Mouse (Mus musculus): Measurements from ENCODE around the gene Fam198a. TPM values are rescaled to one million over a fixed set of nuclear protein-coding genes. Genes with fewer than 3 reads are reported as not detected.

Fam198a gene
- total and polyA plus RNA-seq, 2 experiments = 4.0 to 4.4 TPM

- Histone ChIP-seq H3K27ac (replicated peaks; ENCODE audit: insufficient read depth, low read depth, low read length) (no peak overlapping the region), H3K79me2 (ENCODE audit: control insufficient read depth, insufficient read depth, low read length) (no peaks in the 10 kb centered on the region), H3K4me3 (ENCODE audit: insufficient read depth, low read depth, low read length) (no peak overlapping the region), H3K36me3 (ENCODE audit: control insufficient read depth, insufficient read depth, low read length) (no peaks in the 10 kb centered on the region), H3K9ac (ENCODE audit: low read depth, low read length) (no peak overlapping the region), H3K27me3 (ENCODE audit: control insufficient read depth, insufficient read depth, low read length) (no peaks in the 10 kb centered on the region), H3K4me1 (ENCODE audit: control insufficient read depth, insufficient read depth, low read length) (no peaks in the 10 kb centered on the region)
- WGBS = 37% methylated on average over 15 of the region's 15 CpGs
- no peak for DNase-seq (ENCODE audit: extremely low read depth, low read depth, low spot score)
- TF ChIP-seq POLR2A (IDR thresholded peaks at IDR 0.05; ENCODE audit: extremely low read depth, insufficient read depth, low read length) (no peak), CTCF (IDR thresholded peaks at IDR 0.05; ENCODE audit: low read depth, low read length) (peak; percentile 93)
Observed at GRCm38 (mm10) chr9:121983504-121983903, 32.7 kb downstream of the Fam198a start.

- WGBS = 66% methylated on average over 15 of the region's 15 CpGs
- H3K9ac ChIP-seq (ENCODE audit: low read depth, low read length) = no peak overlapping the region
- H3K27ac ChIP-seq (replicated peaks; ENCODE audit: insufficient read depth, low read depth, low read length) = no peak overlapping the region
- no peaks in the 10 kb centered on the region for H3K27me3 ChIP-seq (ENCODE audit: control insufficient read depth, insufficient read depth, low read length)
- no peaks in the 10 kb centered on the region for H3K36me3 ChIP-seq (ENCODE audit: control insufficient read depth, insufficient read depth, low read length)
- TF ChIP-seq POLR2A (IDR thresholded peaks at IDR 0.05; ENCODE audit: extremely low read depth, insufficient read depth, low read length) (no peak), CTCF (IDR thresholded peaks at IDR 0.05; ENCODE audit: low read depth, low read length) (peak; percentile 99)
- H3K79me2 ChIP-seq (ENCODE audit: control insufficient read depth, insufficient read depth, low read length) = no peaks in the 10 kb centered on the region
- no peaks in the 10 kb centered on the region for H3K4me1 ChIP-seq (ENCODE audit: control insufficient read depth, insufficient read depth, low read length)
- no peak overlapping the region for H3K4me3 ChIP-seq (ENCODE audit: insufficient read depth, low read depth, low read length)
- peak; percentile 26 for DNase-seq (ENCODE audit: extremely low read depth, low read depth, low spot score)
Observed at GRCm38 (mm10) chr9:121984465-121985461, 34.0 kb downstream of the Fam198a start.

- Histone ChIP-seq H3K79me2 (ENCODE audit: control insufficient read depth, insufficient read depth, low read length) (no peaks in the 10 kb centered on the region; the same call in 1 of the 2 replicates), H3K9ac (ENCODE audit: low read depth, low read length) (no peak overlapping the region), H3K4me3 (ENCODE audit: insufficient read depth, low read depth, low read length) (no peak overlapping the region), H3K4me1 (ENCODE audit: control insufficient read depth, insufficient read depth, low read length) (no peaks in the 10 kb centered on the region), H3K27me3 (ENCODE audit: control insufficient read depth, insufficient read depth, low read length) (no peaks in the 10 kb centered on the region), H3K36me3 (ENCODE audit: control insufficient read depth, insufficient read depth, low read length) (no peaks in the 10 kb centered on the region), H3K27ac (replicated peaks; ENCODE audit: insufficient read depth, low read depth, low read length) (no peak overlapping the region)
- TF ChIP-seq POLR2A (IDR thresholded peaks at IDR 0.05; ENCODE audit: extremely low read depth, insufficient read depth, low read length) (no peak), CTCF (IDR thresholded peaks at IDR 0.05; ENCODE audit: low read depth, low read length) (no peak)
- WGBS = 76% methylated on average over 3 of the region's 3 CpGs
- no peak for DNase-seq (ENCODE audit: extremely low read depth, low read depth, low spot score)
Observed at GRCm38 (mm10) chr9:121988910-121989309, 38.1 kb downstream of the Fam198a start.

- 87% methylated on average over 5 of the region's 5 CpGs for WGBS
Observed at GRCm38 (mm10) chr9:121989536-121989935, 38.7 kb downstream of the Fam198a start.

GRCm38 (mm10) chr9:121991041-121991440 is 40.3 kb downstream of the Fam198a start:
- TF ChIP-seq POLR2A (IDR thresholded peaks at IDR 0.05; ENCODE audit: extremely low read depth, insufficient read depth, low read length) = no peak
- TF ChIP-seq CTCF (IDR thresholded peaks at IDR 0.05; ENCODE audit: low read depth, low read length) = no peak
- H3K27me3 ChIP-seq (ENCODE audit: control insufficient read depth, insufficient read depth, low read length) = no peaks in the 10 kb centered on the region
- DNase-seq (ENCODE audit: extremely low read depth, low read depth, low spot score) = no peak
- H3K9ac ChIP-seq (ENCODE audit: low read depth, low read length) = no peak overlapping the region
- no peaks in the 10 kb centered on the region for H3K36me3 ChIP-seq (ENCODE audit: control insufficient read depth, insufficient read depth, low read length)
- H3K27ac ChIP-seq (replicated peaks; ENCODE audit: insufficient read depth, low read depth, low read length) = no peak overlapping the region
- WGBS = 78% methylated on average over 5 of the region's 5 CpGs
- H3K79me2 ChIP-seq (ENCODE audit: control insufficient read depth, insufficient read depth, low read length) = no peaks in the 10 kb centered on the region; the same call in 1 of the 2 replicates
- no peaks in the 10 kb centered on the region for H3K4me1 ChIP-seq (ENCODE audit: control insufficient read depth, insufficient read depth, low read length)
- H3K4me3 ChIP-seq (ENCODE audit: insufficient read depth, low read depth, low read length) = no peak overlapping the region

More at GRCm38 (mm10) chr9:121989536-121989935, 38.7 kb downstream of the Fam198a start:
- Histone ChIP-seq H3K27ac (replicated peaks; ENCODE audit: insufficient read depth, low read depth, low read length) (no peak overlapping the region), H3K4me3 (ENCODE audit: insufficient read depth, low read depth, low read length) (no peak overlapping the region), H3K79me2 (ENCODE audit: control insufficient read depth, insufficient read depth, low read length) (no peaks in the 10 kb centered on the region; the same call in 1 of the 2 replicates), H3K36me3 (ENCODE audit: control insufficient read depth, insufficient read depth, low read length) (no peaks in the 10 kb centered on the region), H3K27me3 (ENCODE audit: control insufficient read depth, insufficient read depth, low read length) (no peaks in the 10 kb centered on the region), H3K4me1 (ENCODE audit: control insufficient read depth, insufficient read depth, low read length) (no peaks in the 10 kb centered on the region), H3K9ac (ENCODE audit: low read depth, low read length) (no peak overlapping the region)
- TF ChIP-seq POLR2A (IDR thresholded peaks at IDR 0.05; ENCODE audit: extremely low read depth, insufficient read depth, low read length) = no peak
- TF ChIP-seq CTCF (IDR thresholded peaks at IDR 0.05; ENCODE audit: low read depth, low read length) = no peak
- DNase-seq (ENCODE audit: extremely low read depth, low read depth, low spot score) = no peak

All from liver, adult 2 months (tissue).